Mouse (Mus musculus): ENCODE results near the gene Csnk1e.

The Csnk1e gene

GRCm38 (mm10) chr15:79395281-79395680, 60.1 kb downstream of the Csnk1e start:
- no peak for DNase-seq (ENCODE audit: low read depth, low spot score)

GRCm38 (mm10) chr15:79394842-79395241, 60.5 kb downstream of the Csnk1e start:
- no peak for DNase-seq (ENCODE audit: low read depth, low spot score)

DNA sequence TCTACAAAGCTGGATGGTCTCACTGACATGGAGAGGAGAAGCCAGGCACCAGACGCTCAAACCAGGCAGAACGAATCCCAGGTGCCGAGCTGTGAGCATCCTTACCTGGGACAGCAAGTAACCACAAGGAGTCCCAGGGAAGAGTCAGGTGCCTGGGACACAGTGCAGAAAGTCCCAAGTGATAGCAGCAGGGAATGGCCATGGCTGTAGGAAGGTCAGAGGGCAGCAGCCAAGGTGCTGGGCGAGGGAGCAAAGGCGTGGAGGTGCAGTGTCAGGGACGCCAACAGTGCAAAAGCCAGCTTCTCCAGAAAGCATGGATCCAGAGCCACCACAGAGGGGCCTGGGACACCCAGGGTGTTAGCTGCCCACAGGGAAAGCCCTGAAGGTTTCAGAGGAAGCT, 62.3 kb downstream of the Csnk1e start:
- no peak for DNase-seq (ENCODE audit: low read depth, low spot score)

- no peak for DNase-seq (ENCODE audit: low read depth, low spot score)
These were observed 62.8 kb downstream of the Csnk1e start for GRCm38 (mm10) chr15:79392527-79392926.

- DNase-seq (ENCODE audit: low read depth, low spot score): no peak
These were observed 63.8 kb downstream of the Csnk1e start for GRCm38 (mm10) chr15:79391447-79392093.

DNA sequence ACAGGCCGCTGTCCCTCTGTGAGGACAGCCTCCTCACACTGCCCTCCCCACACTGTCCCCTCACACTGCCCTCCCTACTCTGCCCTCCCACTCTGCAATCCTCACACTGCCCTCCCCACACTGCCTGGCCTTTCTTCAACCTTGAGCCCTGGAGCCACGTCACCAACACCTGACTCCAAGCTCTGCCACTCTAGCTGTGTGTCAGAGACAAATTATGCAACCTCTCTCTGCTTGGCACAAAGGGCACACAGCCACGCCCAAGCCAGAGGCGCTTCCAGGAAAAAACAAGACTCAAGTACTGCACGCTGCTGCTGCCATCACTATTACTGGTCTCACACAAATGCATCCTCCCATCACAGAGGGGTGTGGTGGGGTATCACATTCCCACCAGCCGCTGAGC, 64.9 kb downstream of the Csnk1e start:
- DNase-seq (ENCODE audit: low read depth, low spot score): no peak

DNA sequence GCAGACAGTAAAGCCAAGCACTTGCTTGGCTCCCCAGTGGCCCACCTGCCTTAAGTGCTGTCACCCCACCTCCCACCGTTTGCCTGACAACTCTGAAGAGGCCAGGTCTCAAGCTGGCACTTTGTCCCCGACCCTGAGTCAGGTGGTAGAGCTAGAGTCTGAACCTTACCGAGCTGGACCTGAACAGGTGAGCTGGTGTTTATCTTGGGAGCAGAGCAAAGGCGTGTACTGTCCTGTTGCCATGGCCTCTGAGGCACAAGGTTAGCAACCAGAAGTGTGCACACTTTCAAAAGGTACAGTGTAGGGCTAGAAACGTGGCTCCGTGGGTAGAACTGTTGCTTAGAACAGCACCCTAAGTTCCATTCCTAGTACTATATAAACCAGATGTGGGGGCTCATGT, 67.2 kb downstream of the Csnk1e start:
- no peak for DNase-seq (ENCODE audit: low read depth, low spot score)

DNA sequence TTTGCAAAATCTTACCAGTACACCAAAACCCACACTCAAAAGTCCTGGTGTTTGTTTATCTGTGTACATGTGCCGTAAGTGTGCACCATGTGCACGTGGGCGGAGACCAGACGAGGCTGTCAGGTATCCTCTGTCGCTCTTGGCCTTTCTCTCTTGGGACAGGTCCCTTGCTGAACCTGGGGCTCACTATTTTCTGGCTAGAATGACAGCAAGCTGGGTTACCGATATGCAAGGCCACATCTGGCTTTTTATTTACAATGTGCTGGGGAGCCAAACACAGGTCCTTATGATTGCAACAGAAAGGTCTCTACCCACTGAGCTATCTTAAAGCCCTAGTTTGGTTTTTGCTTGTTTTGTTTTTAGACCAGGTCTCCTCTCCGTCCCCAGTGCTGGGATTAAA, 67.8 kb downstream of the Csnk1e start:
- DNase-seq (ENCODE audit: low read depth, low spot score): no peak

- no peak for DNase-seq (ENCODE audit: low read depth, low spot score)
These were observed 68.3 kb downstream of the Csnk1e start for GRCm38 (mm10) chr15:79387081-79387480.

GRCm38 (mm10) chr15:79381644-79382043, 73.7 kb downstream of the Csnk1e start:
- no peak for DNase-seq (ENCODE audit: low read depth, low spot score)

DNA sequence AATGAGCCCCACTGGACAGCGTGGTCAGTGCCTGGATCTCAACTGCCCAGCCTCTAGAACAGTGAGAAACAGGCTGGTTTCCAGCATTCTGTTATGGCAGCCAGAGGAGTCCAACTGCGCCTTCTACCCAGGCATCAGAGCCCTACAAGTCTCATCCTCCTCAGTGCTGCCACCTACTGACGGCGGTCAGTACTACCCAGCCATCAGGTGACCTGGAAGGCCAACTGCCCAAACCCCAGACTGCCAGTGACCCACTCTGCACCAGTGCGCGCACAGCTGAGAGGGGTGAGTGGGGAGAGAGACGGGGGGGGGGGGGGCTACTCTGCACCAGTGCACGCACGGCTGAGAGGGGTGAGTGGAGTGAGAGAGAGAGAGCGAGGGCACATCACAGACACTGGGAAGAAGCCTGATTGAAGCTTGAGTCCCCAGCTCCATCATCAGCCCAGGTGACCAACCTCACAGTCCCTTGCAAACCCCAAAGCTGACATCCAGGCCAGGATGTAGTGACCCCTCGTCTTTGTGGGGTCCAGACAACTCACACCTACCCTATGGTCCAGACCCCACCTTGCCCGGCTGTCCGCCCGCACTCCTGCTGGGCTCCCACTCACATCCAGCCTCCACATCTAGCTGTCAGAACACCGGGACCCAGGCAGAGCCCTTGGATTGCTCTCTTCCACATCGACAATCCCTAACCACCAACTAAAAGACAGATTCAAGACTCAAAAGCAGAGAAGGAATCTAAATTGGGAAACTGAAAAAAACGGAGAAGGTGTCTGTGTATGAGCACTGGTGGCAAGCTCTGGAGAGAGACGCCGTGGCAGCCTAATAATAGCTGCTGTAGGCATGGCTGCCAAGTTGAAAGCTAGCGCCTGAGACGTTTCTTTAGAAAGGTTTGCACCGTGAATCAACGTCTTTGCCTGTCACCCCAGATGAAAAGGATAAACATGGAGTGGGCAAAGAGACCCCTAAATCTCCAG, 74.6 kb downstream of the Csnk1e start:
- DNase-seq (ENCODE audit: low read depth, low spot score): peak; percentile 53

GRCm38 (mm10) chr15:79379658-79380057, 75.7 kb downstream of the Csnk1e start:
- DNase-seq (ENCODE audit: low read depth, low spot score): no peak

GRCm38 (mm10) chr15:79378608-79379007, 76.8 kb downstream of the Csnk1e start:
- DNase-seq (ENCODE audit: low read depth, low spot score): no peak

DNA sequence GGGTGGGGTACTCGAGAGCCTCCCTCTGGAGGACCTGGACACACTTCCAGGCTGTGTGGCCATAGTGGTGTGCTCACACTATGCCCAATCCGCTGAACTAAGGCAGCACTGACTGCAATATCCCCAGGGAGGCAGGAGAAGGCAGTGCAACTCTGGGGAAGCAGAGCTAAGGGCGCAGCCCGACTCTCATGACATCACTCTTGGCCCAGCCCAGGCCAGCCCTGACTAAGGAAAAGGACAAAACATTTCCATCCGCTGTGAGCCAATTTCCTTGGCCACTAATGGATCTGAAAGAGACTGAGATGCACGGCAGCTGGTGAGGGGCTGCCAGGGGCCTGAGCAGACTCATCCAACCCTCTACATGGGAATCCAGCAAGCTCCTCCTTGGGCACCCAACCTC, 77.7 kb downstream of the Csnk1e start:
- DNase-seq (ENCODE audit: low read depth, low spot score): no peak

DNA sequence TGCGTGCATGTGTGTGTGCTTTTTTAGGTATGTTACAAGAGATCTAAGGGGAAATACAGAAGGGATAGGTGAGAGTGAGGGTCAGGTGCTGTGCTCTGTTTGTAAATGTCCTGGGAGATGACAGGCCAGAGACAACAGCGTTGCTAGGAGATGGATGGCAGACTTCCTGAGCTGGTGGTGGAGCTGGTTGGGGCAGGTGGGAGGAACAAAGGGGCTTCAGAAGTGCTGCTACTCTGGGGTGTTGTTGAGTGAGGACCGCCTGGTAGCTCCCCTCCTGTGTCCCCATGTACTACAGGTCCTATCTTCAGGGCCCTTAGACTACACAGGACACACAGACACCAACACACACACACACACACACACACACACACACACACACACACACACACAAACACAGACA, 80.6 kb downstream of the Csnk1e start:
- no peak for DNase-seq (ENCODE audit: low read depth, low spot score)

DNA sequence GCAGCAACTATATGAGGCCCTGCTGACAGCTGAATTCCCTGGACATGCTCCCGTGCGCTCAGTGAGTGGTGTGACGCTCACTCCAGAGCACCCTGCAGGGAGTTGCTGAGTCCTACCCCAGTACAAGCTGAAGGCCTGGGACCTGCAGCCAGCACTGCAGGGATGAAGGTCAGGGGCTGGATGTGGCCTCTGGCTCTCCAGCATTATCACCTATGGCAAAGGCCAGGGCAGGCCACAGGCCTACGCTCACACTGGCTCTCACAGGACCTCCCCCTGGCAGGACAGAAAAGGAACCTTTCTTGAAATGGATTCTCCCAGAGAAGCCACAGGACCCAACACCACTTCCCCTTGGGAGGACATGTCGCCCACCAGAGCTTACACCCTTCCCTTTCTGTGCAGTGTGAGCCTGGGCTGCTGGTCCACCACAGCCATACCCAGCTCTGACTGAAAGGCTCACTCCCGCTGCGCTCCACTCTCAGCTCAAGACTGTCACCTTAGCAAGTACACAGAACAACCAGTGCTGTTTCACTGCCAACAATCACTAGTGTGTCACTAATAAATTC, 85.0 kb downstream of the Csnk1e start:
- no peak for DNase-seq (ENCODE audit: low read depth, low spot score)

DNA sequence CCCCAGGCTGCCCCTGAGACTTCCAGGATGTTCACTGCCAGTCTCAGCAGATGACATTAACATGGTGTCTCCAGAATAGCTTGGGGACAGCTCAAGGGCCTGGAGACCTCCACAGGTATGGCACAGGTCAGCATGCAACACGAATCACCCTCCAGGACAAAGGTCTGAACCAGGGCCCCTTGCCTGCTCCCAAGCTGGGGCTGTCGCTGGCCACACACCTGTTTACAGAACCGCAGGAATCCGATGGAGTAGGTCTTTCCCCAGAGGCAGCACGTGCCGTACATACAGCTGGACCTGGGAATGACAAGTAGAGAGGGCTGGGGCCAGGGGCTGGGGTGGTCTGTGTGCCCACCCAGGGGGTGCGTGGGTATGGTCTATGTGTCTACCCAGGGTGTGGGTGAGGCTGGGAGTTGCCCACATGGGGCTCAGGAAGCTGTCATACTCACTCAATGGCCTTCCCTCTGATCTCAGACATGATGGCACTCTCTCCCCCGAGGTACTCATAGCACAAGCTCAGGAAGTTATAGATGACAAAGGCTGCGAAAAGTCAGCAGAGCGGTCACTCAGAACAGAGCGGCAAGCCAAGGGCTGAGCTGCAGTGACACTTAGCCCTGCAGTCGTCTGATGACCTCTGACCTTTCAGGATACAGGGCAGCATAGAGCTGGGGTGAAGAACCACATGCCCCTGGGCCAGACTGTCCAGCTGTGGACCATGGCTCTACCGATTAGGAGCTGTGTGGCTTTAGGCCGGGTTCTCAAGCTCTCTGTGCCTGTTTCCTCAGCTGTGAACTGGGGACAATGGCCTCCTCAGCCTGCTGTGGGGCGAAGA, 85.7 kb downstream of the Csnk1e start:
- DNase-seq (ENCODE audit: low read depth, low spot score): no peak

DNA sequence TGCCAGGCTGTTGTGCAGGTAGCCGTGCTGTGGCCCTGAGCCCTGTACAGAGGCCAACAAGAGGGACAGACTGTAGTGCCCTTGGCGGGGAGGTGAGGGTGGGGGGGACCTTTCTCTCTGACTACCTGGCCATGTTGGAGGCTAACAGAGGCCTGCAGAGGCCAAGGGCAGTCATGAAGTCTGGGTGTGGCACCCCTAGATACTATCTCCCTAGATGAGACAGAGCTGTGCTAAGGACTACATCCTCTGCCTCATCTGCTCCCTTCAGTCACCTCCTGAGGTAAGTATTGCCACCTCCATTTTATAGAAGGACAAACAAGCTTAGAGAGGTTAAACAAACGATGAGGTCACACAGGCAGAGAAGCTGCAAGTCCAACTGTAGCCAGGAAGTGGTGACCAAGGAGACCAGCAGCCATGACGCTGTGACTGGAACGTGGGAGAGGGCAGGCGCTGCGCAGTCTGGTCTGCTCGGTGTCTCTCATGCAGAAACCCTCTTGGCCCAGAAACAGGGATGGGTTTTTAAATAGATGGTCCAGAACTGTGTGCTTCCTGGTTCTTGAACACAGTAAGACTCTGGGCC, 86.4 kb downstream of the Csnk1e start:
- DNase-seq (ENCODE audit: low read depth, low spot score): no peak

- DNase-seq (ENCODE audit: low read depth, low spot score): no peak
These were observed 87.0 kb downstream of the Csnk1e start for GRCm38 (mm10) chr15:79368313-79368811.

Measured in forelimb bud, embryonic 11.5 days (tissue).